Mouse (Mus musculus) C2C12 (cell line): ENCODE results near the gene Ttc23. TPM values are rescaled to one million over a fixed set of nuclear protein-coding genes. Genes with fewer than 3 reads are reported as not detected.

Source experiments
- H3K27me3 ChIP-seq: one replicate; pipeline ENCODE4 v1.6.1; 2011; ENCODE audit not compliant: control insufficient read depth, insufficient read depth, insufficient read length
- H3K36me3 ChIP-seq: one replicate; pipeline ENCODE4 v1.6.1; 2011; ENCODE audit not compliant: control insufficient read depth, insufficient read depth
- H3K4me3 ChIP-seq: one replicate; pipeline ENCODE4 v1.5.1; 2011; ENCODE audit warnings: mild to moderate bottlenecking, control low read depth; ENCODE audit not compliant: poor library complexity, insufficient read depth, severe bottlenecking
- H3K79me2 ChIP-seq: one replicate; pipeline ENCODE4 v1.6.1; 2011; ENCODE audit not compliant: control insufficient read depth, insufficient read depth
- H3K79me3 ChIP-seq: one replicate; pipeline ENCODE4 v1.6.1; 2011; ENCODE audit warnings: low read depth, control low read depth
- H3ac ChIP-seq: one replicate; pipeline ENCODE3; 2011; ENCODE audit warnings: low read depth; ENCODE audit not compliant: control insufficient read depth, insufficient read length
- CEBPB ChIP-seq: IDR thresholded peaks from one replicate; pipeline ENCODE4 v1.6.1; 2011; ENCODE audit warnings: low read depth, mild to moderate bottlenecking, control low read depth, moderate library complexity
- CTCF ChIP-seq: IDR thresholded peaks from one replicate; pipeline ENCODE4 v1.5.1; 2011; ENCODE audit not compliant: control insufficient read depth, insufficient read depth, insufficient read length
- FOSL1 ChIP-seq: IDR thresholded peaks from one replicate; pipeline ENCODE4 v1.8.0; 2011; ENCODE audit warnings: mild to moderate bottlenecking, low read length; ENCODE audit not compliant: poor library complexity, insufficient read depth, severe bottlenecking
- MAX ChIP-seq: IDR thresholded peaks from one replicate; pipeline ENCODE4 v1.6.1; 2011; ENCODE audit warnings: mild to moderate bottlenecking, control low read depth
- MYOD1 ChIP-seq: IDR thresholded peaks from one replicate; pipeline ENCODE4 v1.6.1; 2011; ENCODE audit warnings: low read depth; ENCODE audit not compliant: control insufficient read depth, insufficient read length
- MYOG ChIP-seq: IDR thresholded peaks from one replicate; pipeline ENCODE4 v1.6.1; 2011; ENCODE audit not compliant: control insufficient read depth, insufficient read length; ENCODE audit errors: extremely low read depth
- USF1 ChIP-seq: IDR thresholded peaks from one replicate; pipeline ENCODE4 v1.6.1; 2011; ENCODE audit warnings: low read depth, mild to moderate bottlenecking, control low read depth, moderate library complexity
- polyA plus RNA-seq: library from polyadenylated mRNA; unstranded; fragments of >200 nt; fragmentation: generic; extraction: Trizol; gene quantifications from one replicate; pipeline ENCODE4 v1.2.1, GENCODE M21; 2012; ENCODE audit warnings: missing spikeins

The Ttc23 gene
- polyA plus RNA-seq, 1 experiment: 7.2 TPM

DNA sequence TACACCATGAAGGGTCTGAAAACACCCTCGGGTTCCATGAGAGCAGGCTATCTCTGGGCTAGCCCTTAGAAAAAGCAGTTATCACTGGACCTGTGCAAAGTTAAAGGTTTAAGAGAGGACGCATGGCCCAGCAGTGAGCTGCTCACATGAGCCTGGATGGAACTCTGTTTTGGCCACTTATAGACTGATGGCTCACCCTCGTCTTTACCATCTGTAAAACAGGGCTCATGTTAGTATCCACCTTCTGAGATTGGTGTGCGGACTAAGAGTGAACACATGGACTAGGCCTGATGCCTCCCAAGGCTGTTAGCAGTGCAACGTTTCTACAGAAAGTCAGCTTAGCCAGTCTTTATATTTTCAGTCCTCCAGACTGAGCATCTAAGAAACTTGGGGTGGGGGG is 109.4 kb downstream of the Ttc23 start:
- H3K27me3 ChIP-seq: peaks cover 14% of the 10 kb centered on the region
- no peak overlapping the region for H3ac ChIP-seq
- TF ChIP-seq USF1: no peak
- no peak for TF ChIP-seq CEBPB
- TF ChIP-seq CTCF: no peak
- no peak for TF ChIP-seq MYOD1
- no peak for TF ChIP-seq MYOG
- no peak for TF ChIP-seq MAX
- no peak for TF ChIP-seq FOSL1
- no peaks in the 10 kb centered on the region for H3K79me2 ChIP-seq
- no peaks in the 10 kb centered on the region for H3K36me3 ChIP-seq
- no peak overlapping the region for H3K4me3 ChIP-seq
- H3K79me3 ChIP-seq: no peaks in the 10 kb centered on the region

DNA sequence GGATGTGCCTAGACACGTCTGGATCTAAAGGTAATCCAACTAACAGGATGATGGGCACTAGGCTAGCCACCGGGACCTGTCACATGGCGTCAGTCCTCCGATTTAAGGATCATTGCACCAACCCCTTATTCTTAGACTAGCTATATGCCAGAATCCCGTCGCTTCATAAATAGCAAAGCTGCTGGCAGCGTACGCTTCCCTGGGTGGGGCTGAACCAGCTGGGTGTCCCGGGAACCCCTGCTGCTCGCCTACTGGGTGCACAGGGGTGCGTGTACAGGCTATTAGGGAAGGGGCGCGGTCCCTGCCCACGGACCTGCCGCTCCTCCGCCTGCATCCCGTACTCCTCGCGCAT is 111.3 kb downstream of the Ttc23 start:
- Histone ChIP-seq H3K79me2 (no peaks in the 10 kb centered on the region), H3K36me3 (no peaks in the 10 kb centered on the region), H3K27me3 (peaks cover 14% of the 10 kb centered on the region), H3K79me3 (no peaks in the 10 kb centered on the region), H3K4me3 (no peak overlapping the region), H3ac (no peak overlapping the region)
- no peak for TF ChIP-seq USF1

DNA sequence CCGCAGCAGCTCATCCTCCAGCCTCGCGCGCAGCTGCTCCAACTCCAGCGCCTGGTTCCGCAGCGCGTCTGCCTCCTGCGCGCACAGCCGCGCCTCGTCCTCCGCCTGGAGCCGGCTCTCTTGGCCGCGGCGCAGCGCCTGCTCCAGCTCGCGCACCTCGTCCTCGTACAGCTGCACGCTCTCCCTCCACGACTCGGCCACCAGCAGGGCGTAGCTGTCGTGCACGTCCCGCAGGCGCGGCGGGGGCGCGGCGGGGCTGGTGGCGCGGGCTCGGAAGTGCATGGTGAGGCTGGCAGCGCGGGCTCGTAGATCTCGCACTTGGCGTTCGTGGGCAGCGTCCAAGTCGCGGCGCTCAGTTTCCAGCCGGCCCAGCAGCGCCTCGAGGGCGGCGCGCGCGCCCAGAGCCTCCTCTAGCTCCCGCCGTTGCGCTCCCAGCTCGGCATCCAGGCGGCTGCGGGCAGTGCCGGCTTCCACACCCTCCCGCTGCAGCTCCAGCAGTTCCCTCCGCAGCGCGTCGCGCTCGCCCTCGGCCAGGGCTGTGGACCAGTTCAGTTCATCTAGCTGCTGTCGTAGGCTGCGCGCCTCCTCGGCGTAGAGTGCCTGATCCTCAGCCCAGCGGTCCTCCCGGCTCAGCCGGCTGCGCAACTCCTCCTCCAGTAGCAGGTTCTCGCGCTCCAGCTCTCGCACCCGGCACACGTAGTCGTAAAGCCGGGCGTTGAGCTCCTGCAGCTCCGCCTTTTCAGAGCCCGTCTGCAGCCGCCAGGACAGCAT is 111.8 kb downstream of the Ttc23 start:
- Histone ChIP-seq H3ac (peak overlapping the region; percentile 51), H3K36me3 (no peaks in the 10 kb centered on the region), H3K27me3 (peaks cover 16% of the 10 kb centered on the region), H3K79me3 (no peaks in the 10 kb centered on the region), H3K4me3 (peak overlapping the region; percentile 18), H3K79me2 (no peaks in the 10 kb centered on the region)
- no peak for TF ChIP-seq FOSL1
- TF ChIP-seq MAX: no peak
- no peak for TF ChIP-seq MYOG
- TF ChIP-seq USF1: no peak
- TF ChIP-seq CEBPB: no peak
- no peak for TF ChIP-seq CTCF
- TF ChIP-seq MYOD1: no peak

DNA sequence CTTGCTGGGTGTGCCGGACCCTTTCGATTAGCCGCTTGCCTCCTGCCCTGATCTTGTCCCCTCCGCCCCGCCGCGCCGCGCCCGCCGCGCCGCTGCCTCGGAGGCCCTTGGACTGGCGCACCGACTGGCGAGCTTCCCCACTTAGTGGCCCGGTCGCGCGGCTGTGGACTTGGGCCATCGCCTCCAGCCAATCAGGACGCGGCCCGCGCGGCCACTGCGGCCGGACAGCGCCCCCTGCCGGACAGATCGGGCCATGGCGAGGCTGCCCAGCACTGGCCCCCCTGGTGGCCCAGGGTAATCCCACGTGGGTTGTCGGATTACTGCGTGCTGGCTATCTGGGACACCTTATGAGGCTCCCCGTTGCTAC is 112.4 kb downstream of the Ttc23 start, which contains the start of gene Synm:
Gene Synm, minus strand, starts transcription at position 114 of the 367 bp plus-strand sequence.
- TF ChIP-seq FOSL1 (no peak), USF1 (peak; percentile 15), MYOG (no peak), MAX (peak; percentile 79), CEBPB (no peak), MYOD1 (no peak), CTCF (peak; percentile 99)
- Histone ChIP-seq H3K27me3 (peaks cover 22% of the 10 kb centered on the region), H3ac (peak within 1 kb of the TSS; percentile 51)

DNA sequence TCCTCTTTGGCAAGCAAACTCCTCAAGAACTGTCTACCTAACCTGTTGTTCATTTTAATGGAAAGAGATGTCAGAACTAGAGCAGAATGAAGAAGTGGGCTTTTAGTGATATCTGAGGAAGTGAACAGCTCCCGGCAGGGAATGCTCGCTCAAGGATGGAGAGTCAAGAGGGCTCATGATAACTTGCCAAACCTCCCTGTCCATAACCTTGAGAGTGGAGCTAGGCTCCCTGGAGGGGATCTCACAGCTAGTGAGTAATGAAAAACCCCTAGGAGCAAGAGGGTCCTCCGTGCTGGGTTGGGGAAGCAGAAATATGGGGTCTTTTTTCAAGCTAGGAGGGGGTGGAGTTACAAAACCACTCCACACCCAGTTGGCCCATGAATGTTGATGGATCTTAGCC is 116.4 kb downstream of the Ttc23 start:
- no peaks in the 10 kb centered on the region for H3K79me3 ChIP-seq
- H3K4me3 ChIP-seq: no peak overlapping the region
- TF ChIP-seq MYOD1 (no peak), USF1 (no peak), FOSL1 (no peak), CEBPB (no peak), MAX (no peak), MYOG (no peak), CTCF (no peak)
- H3K36me3 ChIP-seq: no peaks in the 10 kb centered on the region
- H3ac ChIP-seq: no peak overlapping the region
- no peaks in the 10 kb centered on the region for H3K79me2 ChIP-seq
- peaks cover 43% of the 10 kb centered on the region for H3K27me3 ChIP-seq

More for the DNA sequence above, 112.4 kb downstream of the Ttc23 start, which contains the start of gene Synm:
- H3K79me3 ChIP-seq: no peaks in the 10 kb centered on the region
- no peaks in the 10 kb centered on the region for H3K79me2 ChIP-seq
- H3K4me3 ChIP-seq: peak within 1 kb of the TSS; percentile 18
- H3K36me3 ChIP-seq: no peaks in the 10 kb centered on the region

DNA sequence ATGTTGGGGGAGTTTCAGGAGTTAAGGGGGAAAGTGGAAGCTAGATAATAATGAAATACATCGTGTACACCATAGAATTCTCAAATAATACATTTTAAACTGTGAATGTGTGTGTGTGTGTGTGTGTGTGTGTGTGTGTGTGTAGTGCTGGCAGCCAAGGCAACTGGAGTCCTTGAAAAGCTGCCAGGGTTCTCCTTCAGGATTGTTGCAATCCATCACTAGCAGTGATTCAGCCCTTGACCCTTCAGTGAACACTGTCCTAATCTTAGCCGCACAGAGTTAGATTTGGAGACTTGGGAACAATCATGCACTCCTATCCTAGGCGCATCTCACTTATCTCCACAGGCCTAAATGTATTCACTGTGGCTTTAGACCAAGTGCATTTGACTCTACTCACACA is 120.9 kb downstream of the Ttc23 start:
- Histone ChIP-seq H3K79me2 (no peaks in the 10 kb centered on the region), H3K36me3 (no peaks in the 10 kb centered on the region), H3K27me3 (peaks cover 58% of the 10 kb centered on the region), H3K4me3 (no peak overlapping the region), H3K79me3 (no peaks in the 10 kb centered on the region), H3ac (no peak overlapping the region)
- TF ChIP-seq USF1 (no peak), MAX (no peak), MYOG (no peak), MYOD1 (no peak), CTCF (no peak), CEBPB (no peak), FOSL1 (no peak)
